9 mouse cellular contexts compared by ENCODE assay signal in the genomic region with DNA sequence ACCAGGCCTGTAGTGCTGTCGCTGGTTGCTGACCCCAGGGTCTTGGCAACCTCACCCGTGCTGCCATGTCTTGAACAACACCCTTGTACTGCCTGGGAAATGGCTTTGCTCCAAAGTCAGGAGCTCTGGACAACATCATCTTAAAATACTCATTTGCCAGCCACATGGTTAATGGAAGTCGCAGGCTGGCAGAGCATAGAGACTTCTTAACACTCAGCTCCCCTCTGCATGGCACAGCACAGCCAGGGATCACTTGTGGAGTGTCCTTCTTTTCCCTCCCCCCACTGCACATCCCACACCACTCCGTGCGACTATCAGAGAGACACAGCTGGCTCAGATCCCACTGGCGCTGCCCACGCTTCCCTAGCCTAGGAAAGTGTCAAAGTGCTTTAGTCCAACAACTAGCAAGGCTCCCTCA. TPM values are rescaled to one million over a fixed set of nuclear protein-coding genes. Genes with fewer than 3 reads are reported as not detected.
A peak's percentile ranks its signal among the peaks of the same experiment; 100 is the strongest.
DNase-seq lines count a peak whose midpoint lies in the region; ATAC-seq and TF ChIP-seq lines count a peak whose summit lies in the region.
"Had no signal": no experiment of that assay in that cellular context is flagged by ENCODE, and none has a peak within 500 bp of the region (broad histone marks: within the 10 kb centered on the region; RNA-seq: fewer than 3 reads in every experiment).

No protein-coding gene starts in this region.

- no peak overlapping the region for H3K4me3 ChIP-seq in kidney, embryonic 16.5 days (ENCODE audit: low read length)
- no peak overlapping the region for H3K4me3 ChIP-seq in neural tube, embryonic 13.5 days
- no peak overlapping the region for H3K4me3 ChIP-seq in stomach, postnatal 0 days (ENCODE audit: low read depth, low read length)
- H3K4me3 ChIP-seq: embryonic facial prominence, embryonic 12.5 days had no signal

- no peaks in the 10 kb centered on the region for H3K36me3 ChIP-seq in kidney, embryonic 16.5 days (ENCODE audit: insufficient read depth, low read length)
- H3K36me3 ChIP-seq in neural tube, embryonic 13.5 days: no peaks in the 10 kb centered on the region
- H3K36me3 ChIP-seq in stomach, postnatal 0 days (ENCODE audit: control insufficient read depth, insufficient read depth, low read length): no peaks in the 10 kb centered on the region
- H3K36me3 ChIP-seq: embryonic facial prominence, embryonic 12.5 days had no signal

- DNase-seq in adrenal gland, postnatal 14 days: peak; percentile 45
- no peak for DNase-seq in adrenal gland, adult 8-10 months
- no peak for DNase-seq in kidney, adult 11 months
- DNase-seq in neural tube, embryonic 10.5 days (ENCODE audit: extremely low spot score, low spot score): no peak
- DNase-seq in stomach, postnatal 0 days (ENCODE audit: low spot score): no peak
- DNase-seq in adrenal gland, adult 18-20 months (ENCODE audit: low spot score in 2 of 2): no peak

- H3K27ac ChIP-seq in kidney, embryonic 16.5 days (ENCODE audit: low read length): no peak overlapping the region
- H3K27ac ChIP-seq in neural tube, embryonic 13.5 days (replicated peaks): no peak overlapping the region; the same call in 1 of the 2 replicates
- 0 out of 2 replicates have a peak overlapping the region, but pooled peaks have one; percentile 35 for H3K27ac ChIP-seq in stomach, postnatal 0 days (replicated peaks)
- H3K27ac ChIP-seq: embryonic facial prominence, embryonic 12.5 days had no signal

- TF ChIP-seq EP300 in stomach, postnatal 0 days (optimal IDR thresholded peaks at IDR 0.05): no peak

- H3K9me3 ChIP-seq in kidney, embryonic 16.5 days (ENCODE audit: low read length): no peaks in the 10 kb centered on the region
- no peaks in the 10 kb centered on the region for H3K9me3 ChIP-seq in neural tube, embryonic 13.5 days
- H3K9me3 ChIP-seq in stomach, postnatal 0 days (ENCODE audit: control insufficient read depth, low read length): no peaks in the 10 kb centered on the region
- H3K9me3 ChIP-seq: embryonic facial prominence, embryonic 12.5 days had no signal

- no peaks in the 10 kb centered on the region for H3K4me1 ChIP-seq in kidney, embryonic 16.5 days (ENCODE audit: insufficient read depth, low read length)
- H3K4me1 ChIP-seq in neural tube, embryonic 13.5 days (replicated peaks): peaks cover 23% of the 10 kb centered on the region
- no peaks in the 10 kb centered on the region for H3K4me1 ChIP-seq in stomach, postnatal 0 days (replicated peaks; ENCODE audit: control insufficient read depth, insufficient read depth)
- H3K4me1 ChIP-seq: embryonic facial prominence, embryonic 12.5 days had no signal

- no peaks in the 10 kb centered on the region for H3K27me3 ChIP-seq in kidney, embryonic 16.5 days (ENCODE audit: insufficient read depth, low read length)
- no peaks in the 10 kb centered on the region for H3K27me3 ChIP-seq in neural tube, embryonic 13.5 days
- no peaks in the 10 kb centered on the region for H3K27me3 ChIP-seq in stomach, postnatal 0 days (ENCODE audit: control insufficient read depth, insufficient read depth, low read length)
- H3K27me3 ChIP-seq: embryonic facial prominence, embryonic 12.5 days had no signal

- ATAC-seq in kidney, embryonic 16.5 days (ENCODE audit: low FRiP score, low TSS enrichment): peak; percentile 47; the same call in 1 of the 2 replicates
- ATAC-seq in neural tube, embryonic 13.5 days (ENCODE audit: low read depth): peak; percentile 25; the same call in 1 of the 2 replicates
- peak; percentile 16; the same call in 1 of the 2 replicates for ATAC-seq in stomach, postnatal 0 days (ENCODE audit: low FRiP score, low TSS enrichment)

- TF ChIP-seq CTCF in stomach, postnatal 0 days (IDR thresholded peaks at IDR 0.05; ENCODE audit: low read depth): no peak

- H3K4me2 ChIP-seq in kidney, embryonic 16.5 days (replicated peaks; ENCODE audit: low read depth, low read length): no peak overlapping the region
- no peak overlapping the region for H3K4me2 ChIP-seq in neural tube, embryonic 13.5 days
- H3K4me2 ChIP-seq in stomach, postnatal 0 days (replicated peaks; ENCODE audit: low read depth): no peak overlapping the region
- H3K4me2 ChIP-seq: embryonic facial prominence, embryonic 12.5 days had no signal

- H3K9ac ChIP-seq in kidney, embryonic 16.5 days (replicated peaks; ENCODE audit: low read length): no peak overlapping the region
- no peak overlapping the region for H3K9ac ChIP-seq in neural tube, embryonic 13.5 days
- no peak overlapping the region for H3K9ac ChIP-seq in stomach, postnatal 0 days (ENCODE audit: low read length)
- H3K9ac ChIP-seq: embryonic facial prominence, embryonic 12.5 days had no signal

- WGBS in kidney, embryonic 16.5 days: 55% methylated on average over 7 of the region's 7 CpGs
- 73% methylated on average over 7 of the region's 7 CpGs for WGBS in neural tube, embryonic 13.5 days
- WGBS in stomach, postnatal 0 days: 58% methylated on average over 7 of the region's 7 CpGs

RNA-seq across cellular contexts. Expression of a gene that starts 32.0 kb away (rescaled TPM):
- total RNA-seq in adrenal gland, postnatal 14 days (2021): 8.0 and 9.5 TPM in 2 replicates
- 10 to 100 TPM in 2 of 4 experiments, 1 to 10 TPM in 2; 7.6 to 11.6 (median 10.0) TPM for total RNA-seq in adrenal gland, adult 8-10 months (2022)
- polyA plus RNA-seq in kidney, embryonic 16.5 days (2015; fragmentation: Nextera tagmentation; extraction: Ambion mirVana): 1.3 and 2.2 TPM in 2 replicates
- 2.7 and 3.2 TPM in 2 replicates for polyA plus RNA-seq in neural tube, embryonic 13.5 days (2015; fragmentation: Nextera tagmentation; extraction: Ambion mirVana)
- polyA plus RNA-seq in stomach, postnatal 0 days (2015; fragmentation: Nextera tagmentation; extraction: Ambion mirVana): 10.5 and 11.5 TPM in 2 replicates
- 1 to 10 TPM; 6.7 to 9.2 TPM for total RNA-seq in adrenal gland, adult 18-20 months (2021)

RNA-seq across cellular contexts. Expression of a gene that starts 38.5 kb away (rescaled TPM):
- 70.5 and 85.1 TPM in 2 replicates for total RNA-seq in adrenal gland, postnatal 14 days (2021)
- 10 to 100 TPM; 57.7 to 87.7 (median 71.3) TPM for total RNA-seq in adrenal gland, adult 8-10 months (2022)
- polyA plus RNA-seq in kidney, embryonic 16.5 days (2015; fragmentation: Nextera tagmentation; extraction: Ambion mirVana): 71.7 and 74.9 TPM in 2 replicates
- polyA plus RNA-seq in neural tube, embryonic 13.5 days (2015; fragmentation: Nextera tagmentation; extraction: Ambion mirVana): 67.7 and 68.8 TPM in 2 replicates
- 56.9 and 61.7 TPM in 2 replicates for polyA plus RNA-seq in stomach, postnatal 0 days (2015; fragmentation: Nextera tagmentation; extraction: Ambion mirVana)
- 100 to 1,000 TPM in 1 of 2 experiments, 10 to 100 TPM in 1; 92.7 to 117 TPM for total RNA-seq in adrenal gland, adult 18-20 months (2021)
